Mouse (Mus musculus) cerebral cortex, adult 2 months (tissue): ENCODE results near the gene Ntsr1.

ENCODE experiments used
- WGBS: fragments of 180-500 bp; shearing (Covaris S2); methylation state at CpG from one replicate; pipeline ENCODE4 v1.1.7; 2018; 5-methylcytosine and 5-hydroxymethylcytosine counted together

Ntsr1 gene

GRCm38 (mm10) chr2:180508455-180509115 is 8.8 kb downstream of the Ntsr1 start:
- 81% methylated on average over 14 of the region's 14 CpGs for WGBS

GRCm38 (mm10) chr2:180510867-180511266 is 11.1 kb downstream of the Ntsr1 start:
- WGBS = 95% methylated on average over 5 of the region's 5 CpGs

GRCm38 (mm10) chr2:180511875-180512661 is 12.3 kb downstream of the Ntsr1 start:
- 80% methylated on average over 13 of the region's 13 CpGs for WGBS

- WGBS = 76% methylated on average over 3 of the region's 3 CpGs
Observed at GRCm38 (mm10) chr2:180513019-180513418, 13.2 kb downstream of the Ntsr1 start.

- 74% methylated on average over 4 of the region's 4 CpGs for WGBS
Observed at GRCm38 (mm10) chr2:180513835-180514234, 14.1 kb downstream of the Ntsr1 start.

GRCm38 (mm10) chr2:180521437-180522221 is 21.9 kb downstream of the Ntsr1 start:
- 71% methylated on average over 5 of the region's 5 CpGs for WGBS

- 84% methylated on average over 4 of the region's 4 CpGs for WGBS
Observed at GRCm38 (mm10) chr2:180522825-180523224, 23.0 kb downstream of the Ntsr1 start.

GRCm38 (mm10) chr2:180527447-180527846 is 27.7 kb downstream of the Ntsr1 start:
- 77% methylated on average over 7 of the region's 7 CpGs for WGBS

- 60% methylated on average over 8 of the region's 8 CpGs for WGBS
Observed at GRCm38 (mm10) chr2:180527883-180528282, 28.1 kb downstream of the Ntsr1 start.

- WGBS = 27% methylated on average over 7 of the region's 7 CpGs
Observed at GRCm38 (mm10) chr2:180530130-180530529, 30.4 kb downstream of the Ntsr1 start.

- 32% methylated on average over 3 of the region's 3 CpGs for WGBS
Observed at GRCm38 (mm10) chr2:180530584-180530983, 30.8 kb downstream of the Ntsr1 start.

GRCm38 (mm10) chr2:180531671-180532385 is 32.1 kb downstream of the Ntsr1 start:
- WGBS = 53% methylated on average over 7 of the region's 7 CpGs

- WGBS = 54% methylated on average over 6 of the region's 6 CpGs
Observed at GRCm38 (mm10) chr2:180532386-180532995, 32.7 kb downstream of the Ntsr1 start.

GRCm38 (mm10) chr2:180533237-180533636 is 33.5 kb downstream of the Ntsr1 start:
- 70% methylated on average over 4 of the region's 4 CpGs for WGBS

- WGBS = 70% methylated on average over 2 of the region's 2 CpGs
Observed at GRCm38 (mm10) chr2:180543675-180544074, 43.9 kb downstream of the Ntsr1 start.

- WGBS = 78% methylated on average over 18 of the region's 18 CpGs
Observed at GRCm38 (mm10) chr2:180545046-180545445, 45.3 kb downstream of the Ntsr1 start.

- WGBS = 14% methylated on average over 8 of the region's 8 CpGs
Observed at GRCm38 (mm10) chr2:180547384-180548106, 47.8 kb downstream of the Ntsr1 start.

- 39% methylated on average over 3 of the region's 3 CpGs for WGBS
Observed at GRCm38 (mm10) chr2:180552340-180552739, 52.6 kb downstream of the Ntsr1 start.

- 51% methylated on average over 3 of the region's 3 CpGs for WGBS
Observed at GRCm38 (mm10) chr2:180555219-180555618, 55.4 kb downstream of the Ntsr1 start.

GRCm38 (mm10) chr2:180556470-180556869 is 56.7 kb downstream of the Ntsr1 start:
- 73% methylated on average over 3 of the region's 3 CpGs for WGBS

GRCm38 (mm10) chr2:180560245-180560644 is 60.5 kb downstream of the Ntsr1 start:
- WGBS = 52% methylated on average over 5 of the region's 5 CpGs
